ENCODE assay signal across 8 mouse cellular contexts in the genomic region with DNA sequence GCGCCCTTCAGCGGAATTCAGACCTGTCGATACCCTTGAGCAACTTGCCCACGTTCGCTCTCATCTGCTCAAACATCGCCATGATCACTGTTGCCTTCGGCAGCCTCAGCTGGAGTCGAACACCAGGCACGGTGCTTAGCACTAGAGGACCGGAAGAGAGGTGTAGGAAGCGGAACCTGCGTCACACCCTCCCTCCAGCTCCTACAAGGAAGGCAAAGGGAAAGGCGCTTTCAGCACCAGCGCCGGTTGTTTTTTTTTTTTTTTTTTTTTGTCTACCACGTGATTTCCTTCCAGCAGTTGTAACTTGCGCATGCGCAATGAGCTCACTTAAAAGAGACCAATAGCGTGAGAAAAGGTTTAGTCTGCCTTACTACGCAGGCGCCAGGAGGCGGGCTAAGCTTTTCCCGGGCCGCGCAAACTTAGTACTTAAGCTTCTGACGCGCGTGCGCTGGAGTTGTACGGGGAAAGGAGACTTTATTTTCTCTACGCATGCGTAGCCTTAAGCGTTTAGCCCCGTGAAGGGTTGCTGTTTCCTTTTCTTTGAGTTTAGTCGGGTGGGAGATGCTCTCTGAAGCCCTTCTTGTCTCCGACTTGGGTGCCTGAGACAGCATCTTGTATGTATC. TPM values are rescaled to one million over a fixed set of nuclear protein-coding genes. Genes with fewer than 3 reads are reported as not detected.
DNase-seq lines count a peak whose midpoint lies in the region; ATAC-seq and TF ChIP-seq lines count a peak whose summit lies in the region.

A gene (minus strand): TSS at position 214 of the 623 bp plus-strand sequence.
A gene (plus strand): TSS at position 400 of the 623 bp plus-strand sequence.

- DNase-seq in brain, embryonic 14.5 days (ENCODE audit: low read depth): peak; percentile 100
- DNase-seq in liver, adult 2 months (ENCODE audit: extremely low read depth, low read depth, low spot score): peak; percentile 98
- DNase-seq in splenic B cell, adult 2 months (ENCODE audit: low read depth, low spot score): peak; percentile 99

- no peaks in the 10 kb centered on the region for H3K9me3 ChIP-seq in erythroblast, embryonic 14.5 days (ENCODE audit: control insufficient read depth, low read length)
- H3K9me3 ChIP-seq in heart, embryonic 11.5 days (replicated peaks; ENCODE audit: control insufficient read depth, low read length): no peaks in the 10 kb centered on the region
- H3K9me3 ChIP-seq in kidney, embryonic 16.5 days (ENCODE audit: low read length): no peaks in the 10 kb centered on the region

- peak within 1 kb of the TSS; percentile 97 for H3K4me2 ChIP-seq in heart, embryonic 11.5 days
- peak within 1 kb of the TSS; percentile 99 for H3K4me2 ChIP-seq in kidney, embryonic 16.5 days (replicated peaks; ENCODE audit: low read depth, low read length)
- H3K4me2 ChIP-seq in myocyte (ENCODE audit: low read depth): peak within 1 kb of the TSS; percentile 99

- peaks cover 30% of the 10 kb centered on the region for H3K79me2 ChIP-seq in C2C12 (ENCODE audit: control insufficient read depth, insufficient read depth)
- H3K79me2 ChIP-seq in liver, adult 2 months (ENCODE audit: control insufficient read depth, insufficient read depth, low read length): peaks cover 5% of the 10 kb centered on the region; the same call in 1 of the 2 replicates
- H3K79me2 ChIP-seq in myocyte (ENCODE audit: control insufficient read depth, insufficient read depth): peaks cover 15% of the 10 kb centered on the region

- peak within 1 kb of the TSS; percentile 91 for H3K9ac ChIP-seq in heart, embryonic 11.5 days (ENCODE audit: low read depth, low read length)
- peak within 1 kb of the TSS; percentile 95 for H3K9ac ChIP-seq in kidney, embryonic 16.5 days (replicated peaks; ENCODE audit: low read length)
- peak within 1 kb of the TSS; percentile 80 for H3K9ac ChIP-seq in liver, adult 2 months (ENCODE audit: low read depth, low read length)

- under 1% methylated on average over 36 of the region's 36 CpGs for WGBS in heart, embryonic 11.5 days (ENCODE audit: insufficient replicate concordance)
- under 1% methylated on average over 36 of the region's 36 CpGs for WGBS in kidney, embryonic 16.5 days
- under 1% methylated on average over 36 of the region's 36 CpGs for whole genome bisulfite sequencing in liver, adult 2 months

- H3K36me3 ChIP-seq in C2C12 (ENCODE audit: control insufficient read depth, insufficient read depth) (peaks cover 20% of the 10 kb centered on the region), myocyte (ENCODE audit: control insufficient read depth, insufficient read depth) (peaks cover 4% of the 10 kb centered on the region)
- peaks cover 35% of the 10 kb centered on the region for H3K36me3 ChIP-seq in erythroblast, embryonic 14.5 days (ENCODE audit: control insufficient read depth)
- H3K36me3 ChIP-seq in heart, embryonic 11.5 days (ENCODE audit: control insufficient read depth, insufficient read depth, low read length): peaks cover 15% of the 10 kb centered on the region
- H3K36me3 ChIP-seq in kidney, embryonic 16.5 days (ENCODE audit: insufficient read depth, low read length): peaks cover 30% of the 10 kb centered on the region
- H3K36me3 ChIP-seq in liver, adult 2 months (ENCODE audit: control insufficient read depth, insufficient read depth, low read length): peaks cover 3% of the 10 kb centered on the region; the same call in 1 of the 2 replicates
- H3K36me3 ChIP-seq in splenic B cell, adult 2 months (ENCODE audit: control insufficient read depth, insufficient read depth, low read length, poor library complexity, severe bottlenecking): peaks cover 9% of the 10 kb centered on the region

- peak; percentile 39; the same call in 1 of the 2 replicates for TF ChIP-seq POLR2A in brain, embryonic 14.5 days (IDR thresholded peaks at IDR 0.05; ENCODE audit: borderline replicate concordance, extremely low read depth, insufficient read depth, insufficient read length, poor library complexity, severe bottlenecking)
- peak; percentile 63; the same call in 1 of the 2 replicates for TF ChIP-seq POLR2A in liver, adult 2 months (IDR thresholded peaks at IDR 0.05; ENCODE audit: extremely low read depth, insufficient read depth, low read length)
- peak; percentile 77 for TF ChIP-seq POLR2A in myocyte (IDR thresholded peaks at IDR 0.05; ENCODE audit: insufficient read length, low read depth)

- TF ChIP-seq CTCF in C2C12 (IDR thresholded peaks at IDR 0.05; ENCODE audit: control insufficient read depth, insufficient read depth, insufficient read length): no peak
- TF ChIP-seq CTCF in brain, embryonic 14.5 days (IDR thresholded peaks at IDR 0.05; ENCODE audit: borderline replicate concordance, extremely low read depth, insufficient read depth, insufficient read length): no peak
- TF ChIP-seq CTCF in liver, adult 2 months (IDR thresholded peaks at IDR 0.05; ENCODE audit: low read depth, low read length): no peak

- H3K27ac ChIP-seq in heart, embryonic 11.5 days (ENCODE audit: low read depth, low read length): peak within 1 kb of the TSS; percentile 85
- H3K27ac ChIP-seq in kidney, embryonic 16.5 days (ENCODE audit: low read length): peak within 1 kb of the TSS; percentile 90
- H3K27ac ChIP-seq in liver, adult 2 months (replicated peaks; ENCODE audit: insufficient read depth, low read depth, low read length): peak within 1 kb of the TSS; percentile 57

- H3K79me3 ChIP-seq in C2C12 (ENCODE audit: low read depth): peaks cover 16% of the 10 kb centered on the region

- H3K4me3 ChIP-seq in C2C12 (ENCODE audit: insufficient read depth, poor library complexity, severe bottlenecking) (peak within 1 kb of the TSS; percentile 80), myocyte (peak within 1 kb of the TSS; percentile 92)
- peak within 1 kb of the TSS; percentile 92 for H3K4me3 ChIP-seq in erythroblast, embryonic 14.5 days (replicated peaks)
- H3K4me3 ChIP-seq in heart, embryonic 11.5 days (ENCODE audit: low read depth, low read length): peak within 1 kb of the TSS; percentile 89
- H3K4me3 ChIP-seq in kidney, embryonic 16.5 days (ENCODE audit: low read length): peak within 1 kb of the TSS; percentile 88
- peak within 1 kb of the TSS; percentile 88 for H3K4me3 ChIP-seq in liver, adult 2 months (ENCODE audit: insufficient read depth, low read depth, low read length)

- H3K4me1 ChIP-seq in erythroblast, embryonic 14.5 days (ENCODE audit: control insufficient read depth): peaks cover 45% of the 10 kb centered on the region
- peaks cover 10% of the 10 kb centered on the region for H3K4me1 ChIP-seq in heart, embryonic 11.5 days (ENCODE audit: control insufficient read depth, insufficient read depth, low read length)
- peaks cover 21% of the 10 kb centered on the region for H3K4me1 ChIP-seq in kidney, embryonic 16.5 days (ENCODE audit: insufficient read depth, low read length)
- peaks cover 17% of the 10 kb centered on the region for H3K4me1 ChIP-seq in liver, adult 2 months (ENCODE audit: control insufficient read depth, insufficient read depth, low read length)

- H3ac ChIP-seq in C2C12 (ENCODE audit: control insufficient read depth, insufficient read length, low read depth): peak within 1 kb of the TSS; percentile 88
- H3ac ChIP-seq in myocyte (ENCODE audit: control insufficient read depth, insufficient read length): peak within 1 kb of the TSS; percentile 98

- peak; percentile 89 for ATAC-seq in heart, embryonic 11.5 days (replicated peaks; ENCODE audit: insufficient number of reproducible peaks, low FRiP score, low TSS enrichment)
- peak; percentile 97 for ATAC-seq in kidney, embryonic 16.5 days (ENCODE audit: low FRiP score, low TSS enrichment)

- H3K27me3 ChIP-seq in C2C12 (ENCODE audit: control insufficient read depth, insufficient read depth, insufficient read length): no peaks in the 10 kb centered on the region
- H3K27me3 ChIP-seq in erythroblast, embryonic 14.5 days (ENCODE audit: control insufficient read depth): no peaks in the 10 kb centered on the region
- no peaks in the 10 kb centered on the region for H3K27me3 ChIP-seq in heart, embryonic 11.5 days (ENCODE audit: control insufficient read depth, insufficient read depth, low read length)
- no peaks in the 10 kb centered on the region for H3K27me3 ChIP-seq in kidney, embryonic 16.5 days (ENCODE audit: insufficient read depth, low read length)
- H3K27me3 ChIP-seq in liver, adult 2 months (ENCODE audit: control insufficient read depth, insufficient read depth, low read length): no peaks in the 10 kb centered on the region
- no peaks in the 10 kb centered on the region for H3K27me3 ChIP-seq in myocyte (ENCODE audit: control insufficient read depth, insufficient read depth, insufficient read length)
- no peaks in the 10 kb centered on the region for H3K27me3 ChIP-seq in splenic B cell, adult 2 months (ENCODE audit: control insufficient read depth, insufficient read depth, low read length, poor library complexity, severe bottlenecking)

TF ChIP-seq in C2C12, 6 proteins besides CTCF, POLR2A, EP300 and RAD21:
- TF ChIP-seq CEBPB (IDR thresholded peaks at IDR 0.05; ENCODE audit: low read depth) (no peak), USF1 (IDR thresholded peaks at IDR 0.05; ENCODE audit: low read depth) (peak; percentile 84)

TF ChIP-seq in myocyte, 11 proteins besides CTCF, POLR2A, EP300 and RAD21 (continues in another document):
- TF ChIP-seq POLR2AphosphoS2 (IDR thresholded peaks at IDR 0.05; ENCODE audit: insufficient read length, low read depth): peak; percentile 88
- peak; percentile 71 for TF ChIP-seq USF1 (IDR thresholded peaks at IDR 0.05; ENCODE audit: low read depth)
- no peak for TF ChIP-seq MYOG (IDR thresholded peaks at IDR 0.05; ENCODE audit: control insufficient read depth in 1 of 3, insufficient read depth in 1 of 3, insufficient read length in 2 of 3, low read depth in 2 of 3)
- no peak for TF ChIP-seq MAX (IDR thresholded peaks at IDR 0.05; ENCODE audit: low read depth)
- no peak for TF ChIP-seq SRF (IDR thresholded peaks at IDR 0.05; ENCODE audit: control insufficient read depth, insufficient read length, low read depth)

RNA-seq across cellular contexts. Expression of the first gene that starts in this region (rescaled TPM):
- polyA plus RNA-seq in C2C12 (2012; fragmentation: generic; extraction: Trizol) (429 TPM), myocyte (2012; fragmentation: generic; extraction: Trizol) (335 TPM)
- polyA plus RNA-seq in brain, embryonic 14.5 days (2012; rRNA removed): 411 and 463 TPM in 2 replicates
- 17.8 and 48.0 TPM in 2 replicates for polyA plus RNA-seq in erythroblast, embryonic 14.5 days (2012)
- polyA plus RNA-seq in heart, embryonic 11.5 days (2014; fragmentation: Nextera tagmentation; extraction: Ambion mirVana): 278 and 286 TPM in 2 replicates
- 406 and 407 TPM in 2 replicates for polyA plus RNA-seq in kidney, embryonic 16.5 days (2015; fragmentation: Nextera tagmentation; extraction: Ambion mirVana)
- 64.8 and 73.2 TPM in 2 replicates for total RNA-seq in liver, adult 2 months (2014; rRNA removed)
- polyA plus RNA-seq in liver, adult 2 months (2012; rRNA removed): 86.3 and 91.2 TPM in 2 replicates

RNA-seq across cellular contexts. Expression of the second gene that starts in this region (rescaled TPM):
- polyA plus RNA-seq in C2C12 (2012; fragmentation: generic; extraction: Trizol): 3.6 TPM
- polyA plus RNA-seq in brain, embryonic 14.5 days (2012; rRNA removed): 7.8 and 8.2 TPM in 2 replicates
- polyA plus RNA-seq in erythroblast, embryonic 14.5 days (2012): 8.4 and 11.7 TPM in 2 replicates
- polyA plus RNA-seq in heart, embryonic 11.5 days (2014; fragmentation: Nextera tagmentation; extraction: Ambion mirVana): 6.8 and 6.9 TPM in 2 replicates
- 9.7 and 10.1 TPM in 2 replicates for polyA plus RNA-seq in kidney, embryonic 16.5 days (2015; fragmentation: Nextera tagmentation; extraction: Ambion mirVana)
- total RNA-seq in liver, adult 2 months (2014; rRNA removed): 0.18 and 0.54 TPM in 2 replicates
- polyA plus RNA-seq in liver, adult 2 months (2012; rRNA removed): 1.2 and 1.5 TPM in 2 replicates
- 0.18 TPM for polyA plus RNA-seq in myocyte (2012; fragmentation: generic; extraction: Trizol)

Comparison
In these comparisons a context has a peak if more than half of its experiments do, and no peak if none do; other contexts are left out.
1. Peak in every context shown above with its lines: DNase-seq, ATAC-seq, H3K4me3 ChIP-seq and H3K27ac ChIP-seq.